Mouse (Mus musculus) testis, adult 2 months (tissue): ENCODE results near the gene Gm49405.

Source experiments
- CTCF ChIP-seq: fragments of 200-500 bp; IDR thresholded peaks from 2 replicates; pipeline ENCODE4 v1.5.1; 2012; ENCODE audit warnings: low read depth, mild to moderate bottlenecking, inconsistent platforms, low read length, moderate library complexity; ENCODE audit not compliant: control insufficient read depth, insufficient read depth, insufficient replicate concordance
- POLR2A ChIP-seq: fragments of 200-500 bp; IDR thresholded peaks from 2 replicates; pipeline ENCODE4 v1.6.1; 2012; ENCODE audit warnings: low read depth, mild to moderate bottlenecking, inconsistent platforms, low read length, moderate library complexity; ENCODE audit not compliant: control insufficient read depth

- TF ChIP-seq POLR2A = no peak
- no peak for TF ChIP-seq CTCF
These were observed 9.6 kb upstream of the Gm49405 start for GRCm38 (mm10) chr19:3990804-3991203.
